Mouse (Mus musculus) brain, embryonic 14.5 days (tissue): ENCODE data around the gene Stox1. TPM values are rescaled to one million over a fixed set of nuclear protein-coding genes. Genes with fewer than 3 reads are reported as not detected.
"Not testable (repeated sequence)": the region's sequence is repeated elsewhere in the genome, so short reads cannot be mapped to it uniquely, and the experiment has no call there.

Experiments used
- DNase-seq: peaks from one replicate; pipeline ENCODE4 v3.0.0-alpha.2; 2011; ENCODE audit warnings: low read depth
- CTCF ChIP-seq: fragments of 200-500 bp; IDR thresholded peaks from 2 replicates; pipeline ENCODE4 v1.5.1; 2012; ENCODE audit warnings: inconsistent platforms, mild to moderate bottlenecking, moderate library complexity, borderline replicate concordance; ENCODE audit not compliant: insufficient read depth, insufficient read length; ENCODE audit errors: extremely low read depth
- POLR2A ChIP-seq: fragments of 200-500 bp; IDR thresholded peaks from 2 replicates; pipeline ENCODE4 v1.6.1; 2012; ENCODE audit warnings: mild to moderate bottlenecking, inconsistent platforms, borderline replicate concordance; ENCODE audit not compliant: poor library complexity, insufficient read depth, insufficient read length, severe bottlenecking; ENCODE audit errors: extremely low read depth
- polyA plus RNA-seq: library from polyadenylated mRNA; depleted of rRNA; stranded (reverse); fragments of >200 nt; gene quantifications from 2 replicates; pipeline ENCODE4 v1.2.3, GENCODE M21; 2012; rRNA removed

Gene Stox1
- 1.8 and 4.1 TPM in 2 replicates for polyA plus RNA-seq

DNA sequence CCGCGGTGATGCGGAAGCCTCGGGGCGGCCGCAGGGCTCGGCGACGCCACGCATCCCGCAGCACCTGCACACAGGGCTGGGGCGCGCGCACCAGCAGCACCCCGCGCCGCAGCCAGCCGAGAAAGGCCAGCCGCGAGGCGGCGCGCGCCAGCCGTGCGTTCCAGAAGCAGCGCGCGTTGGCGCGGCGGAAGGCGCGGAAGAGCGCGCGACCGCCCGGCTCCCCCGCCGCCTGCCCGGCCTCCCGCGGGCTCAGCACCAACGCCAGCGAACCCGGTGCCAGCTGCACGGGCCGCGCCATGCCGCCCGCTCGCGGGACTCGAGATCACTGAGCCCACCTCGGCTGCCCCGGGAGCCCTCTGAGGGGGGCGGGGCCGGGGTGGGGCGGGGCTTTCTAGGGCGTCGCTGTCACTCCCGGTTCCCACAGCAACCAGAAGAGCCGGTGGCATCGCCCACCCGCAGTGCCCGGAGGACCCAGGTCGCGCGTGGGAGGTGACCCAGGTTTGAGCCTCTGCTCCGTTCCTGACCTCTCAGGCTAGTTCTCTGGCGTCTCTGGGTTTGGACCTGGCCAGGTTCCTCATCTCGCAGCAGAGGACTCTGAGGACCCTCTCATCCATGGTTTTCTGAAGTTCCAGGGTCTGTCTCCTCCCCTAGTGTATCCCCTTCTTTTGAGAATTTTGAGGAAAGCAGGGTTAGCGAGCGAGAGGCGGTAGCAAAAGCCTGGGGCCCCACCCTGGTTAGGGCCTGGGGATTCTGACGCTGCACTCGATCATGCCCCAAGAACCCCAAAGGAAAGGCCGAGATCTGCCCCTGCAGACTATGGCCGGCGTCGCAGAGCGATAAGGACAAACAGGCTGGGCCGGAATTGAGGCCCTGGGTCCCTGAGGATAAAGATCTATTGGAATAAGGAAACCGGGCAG is at the start of gene Stox1:
Gene Stox1, minus strand, starts transcription at position 358 of the 917 bp plus-strand sequence.
- TF ChIP-seq POLR2A (no peak), CTCF (peak; percentile 32; the same call in 1 of the 2 replicates)
- peak; percentile 84 for DNase-seq

DNA sequence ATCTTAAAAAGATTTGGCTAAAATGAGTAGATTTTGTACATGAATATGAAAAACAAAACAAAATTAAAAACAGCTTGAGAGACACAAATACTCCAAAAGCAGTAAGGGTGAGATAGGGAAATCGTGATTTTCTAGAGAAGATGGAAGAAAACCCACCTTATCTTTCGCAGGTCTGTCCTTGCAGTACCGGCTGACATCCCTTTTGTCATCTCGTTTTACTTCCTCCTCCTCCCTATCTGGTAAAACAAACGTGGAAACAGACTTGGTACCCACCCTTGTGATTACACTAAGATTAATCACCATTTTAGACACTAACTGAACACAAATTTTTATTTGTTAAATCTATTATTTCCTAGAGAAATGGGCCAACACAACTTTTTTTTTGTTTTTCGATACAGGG is 24.9 kb upstream of the Stox1 start:
- DNase-seq: no peak
- no peak for TF ChIP-seq POLR2A
- no peak for TF ChIP-seq CTCF

DNA sequence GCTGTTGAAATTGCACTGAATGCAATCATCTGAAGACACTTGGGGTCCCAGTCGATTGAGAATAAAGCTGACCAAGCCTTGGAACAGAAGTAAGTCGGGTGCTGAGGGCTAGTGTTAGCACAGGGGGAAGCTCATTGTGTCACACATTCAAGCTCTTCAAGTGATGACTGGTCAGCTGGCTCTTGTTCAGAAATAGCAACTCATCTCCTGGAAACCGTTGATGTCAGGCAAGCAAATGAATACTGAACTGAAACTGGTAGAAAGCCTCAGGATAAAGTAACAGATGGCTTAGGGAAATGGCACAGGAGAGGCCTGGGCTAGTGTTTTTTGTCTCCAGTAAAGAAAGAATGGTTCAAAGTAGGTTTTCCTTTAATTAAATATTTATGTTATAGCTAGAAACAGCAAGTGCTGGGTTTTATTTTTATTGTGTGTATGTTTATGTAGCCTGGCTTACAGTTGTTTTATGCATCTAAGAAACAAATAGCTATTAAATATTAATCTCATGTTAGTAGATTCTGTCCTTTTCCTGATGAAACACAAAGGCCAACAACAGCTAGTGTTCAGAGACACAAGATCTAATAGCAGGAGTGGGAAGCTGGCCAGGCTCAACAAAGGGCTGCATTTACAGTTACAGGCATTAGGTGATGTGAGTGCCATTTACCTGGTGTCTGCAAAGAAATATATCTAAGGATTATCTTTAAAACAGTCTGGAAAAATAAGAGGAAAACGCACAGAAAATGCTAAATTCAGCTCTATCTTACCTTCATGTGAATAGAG is 14.2 kb upstream of the Stox1 start:
- peak; percentile 88 for DNase-seq
- no peak for TF ChIP-seq POLR2A
- TF ChIP-seq CTCF: no peak

DNA sequence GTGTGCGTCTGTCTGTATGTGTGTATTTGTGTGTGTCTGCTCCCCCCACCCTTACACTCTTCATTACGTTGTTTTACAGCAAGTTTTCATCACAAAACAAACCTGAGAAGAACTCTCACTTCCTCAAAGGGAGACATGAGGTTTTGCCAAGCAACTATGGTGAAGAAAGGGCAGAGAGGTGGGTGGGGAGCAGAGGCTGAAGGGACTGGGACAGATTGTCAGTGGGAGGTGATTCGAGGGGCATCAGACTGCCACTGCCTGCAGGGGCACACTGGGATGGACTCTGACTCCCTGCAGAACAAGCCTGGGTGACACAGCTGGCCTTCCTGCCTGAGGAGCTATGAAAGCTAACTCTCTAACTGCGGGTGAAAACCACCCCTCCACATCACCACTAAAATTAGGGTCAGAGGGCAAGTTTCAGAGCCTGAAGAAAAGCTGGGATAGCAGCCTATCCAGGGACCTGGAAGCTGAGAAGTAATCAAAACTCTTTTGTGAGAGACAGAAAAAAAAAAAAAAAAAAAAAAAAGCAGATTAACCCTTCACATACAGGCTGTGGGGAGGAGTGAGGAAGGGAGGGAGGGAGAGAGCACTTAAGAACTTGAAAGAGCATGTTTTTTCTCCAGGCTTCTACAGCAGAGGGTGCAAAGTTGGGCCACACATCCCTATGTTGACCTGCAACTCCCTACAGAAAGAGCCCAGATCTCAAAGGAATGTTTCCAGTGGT is 11.2 kb upstream of the Stox1 start:
- no peak for DNase-seq
- TF ChIP-seq POLR2A (no peak), CTCF (no peak)

DNA sequence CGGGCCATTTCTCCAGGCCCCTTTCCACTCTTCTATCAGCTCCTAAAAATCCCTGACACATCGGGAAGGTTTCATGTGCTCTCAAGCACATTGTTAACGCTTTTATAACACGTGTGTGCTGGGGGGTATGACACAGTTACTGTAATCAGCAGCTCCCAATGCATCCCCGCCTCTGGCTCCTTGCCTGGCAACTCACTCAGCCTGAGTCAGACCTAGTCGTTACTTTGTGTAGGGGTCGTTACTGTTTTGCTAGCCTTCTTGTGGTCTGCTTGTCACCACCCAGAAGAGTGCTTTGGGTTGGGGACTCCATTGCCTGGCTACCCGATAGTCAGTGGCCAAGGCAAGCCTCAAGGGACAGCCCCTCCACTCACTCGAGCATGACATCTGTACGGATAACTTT is 4.9 kb upstream of the Stox1 start:
- no peak for TF ChIP-seq CTCF
- no peak for TF ChIP-seq POLR2A
- no peak for DNase-seq

DNA sequence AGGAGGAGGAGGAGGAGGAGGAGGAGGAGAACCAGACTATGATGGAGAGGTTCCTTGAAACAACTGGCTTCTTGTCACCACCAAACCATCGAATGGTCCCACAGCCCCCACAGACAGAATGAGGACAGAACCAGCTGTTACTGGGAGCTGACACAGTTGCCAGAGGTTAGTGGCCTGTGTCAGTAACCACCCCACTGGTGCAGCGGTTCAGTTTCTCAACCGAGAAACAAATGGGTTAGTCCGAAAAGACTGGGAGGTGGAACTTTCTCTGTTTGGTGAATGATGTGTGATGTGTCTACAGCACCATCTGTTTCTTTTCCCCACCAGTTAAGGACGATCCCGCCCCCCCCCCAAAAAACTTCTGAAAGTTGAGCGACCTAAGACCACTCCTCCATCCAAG is 992 bp downstream of the Stox1 start:
- no peak for DNase-seq
- no peak for TF ChIP-seq POLR2A

DNA sequence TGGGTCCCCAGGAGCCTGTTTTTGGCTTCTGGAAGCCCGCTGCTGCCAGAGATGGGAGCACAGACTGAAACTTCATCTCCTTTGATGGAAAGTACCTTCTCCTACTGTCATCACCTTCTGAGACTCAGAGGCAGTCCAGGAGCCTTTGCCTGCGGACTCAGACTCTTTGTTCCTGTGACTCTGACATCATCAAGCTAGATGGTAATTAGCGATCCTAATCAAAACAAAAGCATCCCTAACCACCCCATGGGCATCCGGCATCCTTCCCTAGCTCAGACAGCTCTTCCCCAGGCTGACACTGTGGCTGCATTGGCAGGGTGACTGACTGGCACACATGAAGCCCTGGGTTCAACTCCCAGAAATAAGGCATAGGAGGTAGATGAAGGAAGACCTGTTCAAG is 3.2 kb downstream of the Stox1 start:
- TF ChIP-seq CTCF: no peak
- TF ChIP-seq POLR2A: no peak

DNA sequence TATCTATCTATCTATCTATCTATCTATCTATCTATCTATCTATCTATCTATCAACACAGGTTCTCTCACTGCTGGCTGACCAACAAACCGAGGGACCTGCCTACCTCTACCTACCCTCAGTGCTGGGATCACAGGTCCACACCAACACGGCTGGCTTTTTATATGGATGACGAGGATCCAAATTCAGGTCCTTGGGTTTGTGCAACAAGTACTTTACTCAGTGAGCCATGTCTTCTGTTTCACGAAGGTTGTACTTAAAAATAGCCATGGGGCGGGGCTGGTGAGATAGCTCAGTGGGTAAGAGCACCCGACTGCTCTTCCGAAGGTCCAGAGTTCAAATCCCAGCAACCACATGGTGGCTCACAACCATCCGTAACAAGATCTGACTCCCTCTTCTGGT is 5.4 kb downstream of the Stox1 start:
- not testable (repeated sequence) for DNase-seq

More for the DNA sequence above, 3.2 kb downstream of the Stox1 start:
- no peak for DNase-seq

DNA sequence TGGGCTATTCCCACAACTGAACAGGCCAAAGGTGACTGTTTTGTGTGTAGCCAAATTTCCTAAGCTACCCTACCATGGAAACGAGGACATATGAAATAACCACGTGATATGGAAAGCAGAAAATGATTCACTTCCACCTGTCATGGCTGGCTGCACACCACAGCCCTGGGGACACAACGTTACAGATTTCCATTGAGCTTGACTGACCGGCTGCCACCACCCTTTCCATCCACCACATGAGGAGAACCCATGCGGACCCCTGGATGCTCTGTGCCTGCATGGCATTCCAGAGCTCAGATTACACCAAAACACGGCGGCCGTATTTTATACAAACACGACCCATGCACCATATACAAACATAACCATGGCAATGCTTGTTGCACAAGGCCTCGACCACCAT is 12.5 kb downstream of the Stox1 start:
- DNase-seq: no peak
- TF ChIP-seq CTCF (no peak), POLR2A (no peak)

DNA sequence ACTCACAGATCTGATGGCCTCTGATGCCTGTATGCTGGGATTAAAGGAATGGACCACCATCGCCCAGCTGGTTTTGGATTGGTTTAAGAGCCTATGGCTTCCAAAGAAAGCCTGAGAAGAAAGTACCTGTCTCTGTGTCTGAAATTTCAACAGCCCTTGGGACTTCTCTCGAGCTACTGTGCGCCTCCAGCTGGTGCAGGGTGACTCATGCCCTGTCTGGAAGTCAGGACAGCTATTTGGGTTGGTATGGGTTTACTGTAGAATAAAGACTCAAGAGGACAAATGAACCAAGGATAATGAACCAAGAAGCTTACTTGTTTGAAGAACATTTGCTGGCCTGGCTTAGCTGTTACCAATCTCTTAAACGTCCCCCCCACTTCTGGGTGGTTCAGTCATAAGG is 22.3 kb downstream of the Stox1 start:
- DNase-seq: no peak
- TF ChIP-seq POLR2A: no peak
- no peak for TF ChIP-seq CTCF

DNA sequence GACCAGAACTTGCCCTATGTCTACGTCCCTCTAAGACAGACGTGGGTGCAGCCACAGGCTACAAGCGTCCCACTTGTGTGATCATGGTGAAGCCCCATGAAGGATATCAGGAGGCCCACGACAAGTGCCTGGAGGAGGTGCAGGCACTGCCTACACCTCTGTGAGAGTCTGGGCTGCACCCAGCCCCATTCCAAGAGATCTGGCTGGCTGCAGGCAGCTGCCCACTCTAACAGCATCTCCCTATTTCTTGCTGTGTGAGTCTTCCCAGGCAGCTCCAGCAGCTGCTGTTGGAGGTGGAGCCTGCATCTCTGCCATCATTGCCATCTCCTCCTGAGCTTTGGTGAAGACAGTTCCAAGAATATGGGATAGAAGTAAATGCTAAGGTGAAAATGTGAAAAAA is 23.5 kb downstream of the Stox1 start:
- no peak for DNase-seq
- TF ChIP-seq POLR2A (no peak), CTCF (no peak)
